Mouse (Mus musculus) urinary bladder, postnatal 10 days (tissue): Measurements from ENCODE around the gene Rnasek.

Experiments
- DNase-seq: peaks from one replicate; pipeline ENCODE4 v3.0.0; 2022; ENCODE audit warnings: low spot score

Rnasek gene

GRCm38 (mm10) chr11:70218039-70218438, 21.6 kb downstream of the Rnasek start:
- DNase-seq: no peak

GRCm38 (mm10) chr11:70216103-70216502, 23.5 kb downstream of the Rnasek start:
- DNase-seq: no peak

- no peak for DNase-seq
These were observed 24.3 kb downstream of the Rnasek start for GRCm38 (mm10) chr11:70215301-70215700.

DNA sequence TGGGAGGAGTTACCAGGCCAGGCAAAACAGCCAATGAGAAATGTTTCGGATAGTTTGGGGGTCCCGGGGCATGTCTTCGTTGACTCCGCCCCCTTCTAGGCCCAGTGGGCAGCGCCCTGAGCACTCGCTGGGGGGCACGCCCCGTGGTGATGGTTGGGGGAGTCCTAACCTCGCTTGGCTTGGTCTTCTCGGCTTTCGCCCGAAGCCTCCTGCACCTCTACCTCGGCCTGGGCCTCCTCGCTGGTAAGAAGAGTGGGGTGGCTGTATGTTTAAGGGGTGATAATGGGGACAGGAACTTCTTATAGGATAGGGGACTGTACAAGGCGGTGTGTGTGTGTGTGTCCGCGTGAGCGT, 24.8 kb downstream of the Rnasek start:
- DNase-seq: no peak

DNA sequence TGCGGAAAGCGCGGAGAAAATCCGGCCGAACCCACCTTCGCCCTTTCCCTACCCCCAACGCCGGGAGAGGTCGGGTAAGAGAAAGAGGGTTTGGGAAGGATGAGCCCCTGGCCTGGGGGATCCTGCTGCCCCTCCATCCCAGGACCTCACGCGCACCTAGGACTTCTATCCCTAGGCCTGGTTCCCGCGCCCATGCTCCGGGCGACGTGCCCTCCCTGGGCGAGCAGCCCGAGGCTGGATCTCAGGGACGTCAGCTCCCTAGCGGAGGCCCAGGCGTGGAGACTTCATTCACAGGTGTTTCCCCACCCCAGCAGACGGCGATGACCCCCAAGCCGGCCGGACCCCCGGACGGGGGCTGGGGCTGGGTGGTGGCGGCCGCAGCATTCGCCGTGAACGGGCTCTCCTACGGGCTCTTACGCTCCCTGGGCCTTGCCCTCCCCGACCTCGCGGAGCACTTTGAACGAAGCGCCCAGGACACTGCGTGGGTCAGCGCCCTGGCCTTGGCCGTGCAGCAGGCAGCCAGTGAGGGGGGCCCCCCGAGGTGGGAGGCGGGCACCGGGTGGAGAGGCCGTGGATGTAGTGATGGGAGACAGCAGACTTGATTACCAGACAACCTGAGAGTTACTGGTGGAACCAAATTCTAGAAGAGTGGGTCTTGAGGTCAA, 25.3 kb downstream of the Rnasek start:
- no peak for DNase-seq

DNA sequence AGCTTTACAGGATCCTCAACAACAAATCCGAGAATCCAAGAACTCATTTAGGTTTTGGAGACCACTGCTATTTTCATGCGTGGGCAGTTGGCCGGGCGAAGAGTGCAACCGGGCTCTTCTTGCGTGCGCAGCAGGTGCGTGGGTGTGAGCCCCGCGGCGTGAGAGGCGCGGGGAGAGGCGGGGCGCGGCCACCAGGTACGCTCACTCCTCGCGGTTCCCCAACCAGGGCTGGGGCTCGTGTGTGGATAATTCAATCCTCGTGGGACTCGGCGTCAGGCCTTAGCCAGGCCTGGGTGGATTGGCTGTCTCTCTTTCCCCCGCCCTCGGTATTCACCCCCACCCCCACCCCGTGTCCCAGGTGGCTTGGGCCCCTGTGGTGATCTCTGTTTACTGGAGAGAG, 25.9 kb downstream of the Rnasek start:
- DNase-seq: no peak

GRCm38 (mm10) chr11:70212896-70213295, 26.7 kb downstream of the Rnasek start:
- DNase-seq: no peak

DNA sequence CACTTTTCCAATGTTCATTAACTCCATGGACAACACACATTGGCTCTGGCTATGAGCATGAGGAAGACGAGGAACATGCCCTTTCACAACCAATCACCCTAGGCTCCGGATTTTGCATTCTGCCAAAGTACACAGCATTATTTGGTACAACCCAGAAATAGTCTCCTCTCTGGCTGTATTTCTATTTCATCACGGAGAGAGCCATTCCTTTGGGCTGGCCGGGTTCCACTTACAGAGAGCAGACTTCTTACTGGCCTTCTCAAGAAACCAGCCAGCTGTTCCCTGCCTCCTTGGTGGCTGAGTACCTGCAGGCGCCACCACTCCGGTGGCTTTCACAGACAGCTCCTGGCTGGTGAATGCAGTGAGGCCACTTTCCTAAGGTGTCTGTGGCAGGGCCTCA, 27.2 kb downstream of the Rnasek start, which contains the start of gene Slc16a11:
Slc16a11 (plus strand) TSS at position 330 of the 400 bp plus-strand sequence.
- no peak for DNase-seq

- DNase-seq: no peak
These were observed 27.7 kb downstream of the Rnasek start for GRCm38 (mm10) chr11:70211972-70212371.

- no peak for DNase-seq
These were observed 29.0 kb downstream of the Rnasek start for GRCm38 (mm10) chr11:70210681-70211080.

DNA sequence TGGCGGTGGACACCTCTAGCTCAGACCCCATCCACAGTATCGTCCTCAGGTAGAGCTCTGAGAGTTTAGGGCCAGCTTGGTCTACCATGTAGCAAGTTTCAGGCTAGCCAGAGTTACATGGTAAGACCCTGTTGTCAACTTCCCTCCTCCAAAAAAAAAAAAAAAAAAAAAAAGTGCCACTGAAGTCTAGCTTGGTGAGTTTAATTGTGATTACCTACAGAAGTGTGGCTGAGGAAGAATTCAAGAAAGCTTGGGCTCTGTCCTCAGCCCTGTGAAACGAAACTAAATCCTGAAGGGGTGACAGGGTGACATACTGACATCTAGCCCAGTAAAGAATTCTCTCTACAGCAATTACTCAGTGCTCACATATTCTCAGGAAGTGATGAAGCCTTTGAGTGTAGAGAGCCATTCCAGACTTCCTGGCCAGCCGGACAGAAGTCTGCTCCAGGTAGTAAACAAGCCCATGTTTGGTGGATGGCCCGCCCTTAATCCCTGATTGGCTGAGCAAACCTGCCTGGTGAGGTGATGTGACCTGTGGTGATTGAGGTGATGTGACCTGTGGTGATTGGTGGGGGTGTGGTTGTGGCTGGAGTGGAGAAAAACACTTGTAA, 30.8 kb downstream of the Rnasek start:
- no peak for DNase-seq

- no peak for DNase-seq
These were observed 32.4 kb downstream of the Rnasek start for GRCm38 (mm10) chr11:70207283-70207682.

- no peak for DNase-seq
These were observed 32.8 kb downstream of the Rnasek start for GRCm38 (mm10) chr11:70206801-70207200.

DNA sequence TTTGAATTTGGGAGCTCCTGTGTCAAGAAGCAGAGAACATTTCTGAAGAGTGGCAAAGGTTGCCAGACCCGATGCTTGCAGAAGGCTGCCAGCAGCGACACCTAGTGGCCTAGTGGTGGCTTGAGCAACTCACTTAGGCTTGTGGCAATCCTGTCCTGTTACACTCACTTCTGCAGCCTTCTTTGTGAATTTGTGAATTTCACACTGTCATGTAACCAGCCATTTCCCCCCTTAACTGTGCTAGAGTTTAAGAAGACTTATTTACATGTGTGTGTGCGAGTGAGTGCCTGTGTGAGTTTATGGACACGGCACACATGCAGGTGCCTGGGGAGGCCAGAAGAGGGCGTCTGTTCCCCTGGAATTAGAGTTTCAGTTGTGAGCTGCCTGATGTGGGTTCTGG, 38.0 kb downstream of the Rnasek start:
- DNase-seq: peak; percentile 65

GRCm38 (mm10) chr11:70200036-70200608, 39.5 kb downstream of the Rnasek start:
- DNase-seq: no peak

DNA sequence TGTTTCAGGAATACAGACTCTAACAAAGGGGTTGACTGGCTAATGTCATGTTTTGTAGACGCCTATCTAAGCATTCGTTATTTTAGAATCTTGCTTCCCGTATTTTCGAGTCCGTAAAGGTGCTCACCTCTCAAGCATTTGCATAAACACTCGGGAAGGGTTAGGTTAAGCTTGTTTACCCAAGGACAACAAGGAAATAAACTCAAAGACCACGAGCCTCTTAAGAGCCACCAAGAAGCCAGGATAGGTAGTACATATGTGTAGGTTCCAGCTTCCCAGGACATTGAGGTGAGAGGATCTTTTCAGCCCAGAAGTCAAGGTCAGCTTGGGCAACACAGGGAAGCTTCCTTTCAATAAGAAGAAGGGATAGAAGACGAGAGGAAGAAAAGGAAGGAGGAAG, 40.5 kb downstream of the Rnasek start:
- DNase-seq: no peak

DNA sequence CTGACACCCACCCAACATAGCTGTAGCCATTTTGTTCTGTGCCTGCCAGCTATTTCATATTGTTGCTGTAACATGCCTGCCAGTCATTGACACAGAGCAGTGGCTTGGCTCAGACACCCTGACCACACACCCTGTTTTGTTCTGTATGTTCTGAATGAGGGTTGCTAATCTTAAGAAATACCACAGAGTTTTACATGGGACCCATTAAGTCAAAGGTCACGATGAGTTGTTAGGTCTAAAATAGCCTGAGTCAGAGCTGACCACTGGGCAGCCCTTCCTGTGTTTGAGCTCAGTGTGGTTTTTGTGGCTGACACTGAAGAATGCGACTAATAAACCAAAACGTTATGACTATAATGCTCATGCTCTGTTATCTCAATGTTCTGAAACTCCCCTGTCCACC, 41.3 kb downstream of the Rnasek start:
- no peak for DNase-seq

DNA sequence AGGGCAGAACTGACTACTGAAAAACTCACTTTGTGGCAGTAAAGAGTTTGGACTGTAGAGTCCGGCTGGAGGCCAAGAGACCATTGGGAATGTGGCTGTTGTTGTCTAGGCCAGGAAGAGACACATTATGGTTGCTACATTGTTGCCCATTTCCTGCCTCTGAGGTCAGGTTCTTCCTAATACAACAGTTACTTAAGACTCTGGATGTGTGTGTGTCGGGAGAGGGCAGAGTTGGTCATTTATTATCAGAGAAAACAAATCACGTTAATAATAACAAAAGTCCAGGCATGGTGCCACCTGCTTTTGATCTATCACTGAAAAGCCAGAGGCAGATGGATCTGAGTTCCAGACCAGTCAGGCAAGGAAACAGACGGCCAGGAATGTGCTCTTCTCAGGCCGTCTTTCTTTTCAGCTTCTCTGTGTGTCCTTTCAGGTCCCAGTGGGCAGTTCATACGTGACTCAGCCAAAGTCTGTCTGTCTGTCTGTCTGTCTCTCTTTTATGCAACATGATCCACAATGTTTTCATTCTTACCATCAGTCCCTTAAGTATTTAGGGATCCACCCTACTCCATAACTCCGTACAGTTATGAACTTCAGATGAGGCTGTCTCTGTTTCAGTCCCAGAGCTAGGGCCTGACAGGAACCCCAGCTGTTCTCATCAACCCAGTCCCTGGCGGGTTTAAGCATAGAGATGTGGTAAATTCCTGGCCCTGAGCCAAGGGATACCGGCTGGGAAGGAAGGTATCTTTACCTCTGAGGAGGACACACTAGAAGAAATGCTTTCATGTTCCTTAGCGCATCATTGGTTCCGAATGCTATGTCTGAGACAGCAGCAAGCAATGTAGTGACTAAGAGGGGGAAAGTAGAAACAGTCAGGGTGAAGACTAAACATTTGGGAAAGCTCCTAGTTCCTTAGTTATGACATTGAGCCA, 46.0 kb downstream of the Rnasek start:
- DNase-seq: no peak

DNA sequence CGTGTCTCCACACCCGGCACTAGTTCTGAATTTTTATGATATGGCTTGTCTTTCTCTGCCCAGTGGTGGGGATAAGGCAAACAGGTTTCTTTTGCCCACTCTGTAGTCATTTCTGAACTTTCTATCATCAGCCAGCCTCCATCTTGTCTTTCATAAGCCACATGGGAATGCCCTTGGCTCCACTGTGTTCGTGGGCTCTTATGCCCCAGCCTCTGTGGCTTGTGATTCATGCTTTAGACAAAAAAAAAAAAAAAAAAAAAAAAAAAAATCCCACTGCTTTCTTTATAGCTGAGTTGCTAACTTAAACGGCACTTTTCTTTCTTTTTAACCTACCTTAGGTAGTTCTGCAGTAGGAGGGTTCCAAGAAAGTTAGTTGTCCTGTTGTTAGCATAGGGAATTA, 47.5 kb downstream of the Rnasek start:
- DNase-seq: no peak

DNA sequence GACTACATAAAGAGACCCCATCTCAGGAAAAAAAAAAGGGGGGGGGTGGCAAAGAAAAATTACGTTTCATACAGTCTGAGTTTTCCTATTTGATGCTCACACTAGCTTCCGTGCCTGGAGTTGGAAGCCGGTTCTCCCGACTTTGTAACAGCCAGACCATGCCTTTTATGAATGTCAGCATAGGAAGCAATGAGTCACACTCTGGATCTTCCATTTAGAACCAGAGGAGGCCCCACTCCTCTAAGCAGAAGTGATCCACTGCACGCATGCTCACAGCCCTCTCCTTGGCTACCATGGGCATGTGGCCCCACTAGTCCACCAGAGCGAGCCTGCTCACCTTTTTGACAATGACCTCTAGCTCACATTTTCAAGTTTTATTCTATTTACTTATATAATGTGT, 48.5 kb downstream of the Rnasek start:
- no peak for DNase-seq

DNA sequence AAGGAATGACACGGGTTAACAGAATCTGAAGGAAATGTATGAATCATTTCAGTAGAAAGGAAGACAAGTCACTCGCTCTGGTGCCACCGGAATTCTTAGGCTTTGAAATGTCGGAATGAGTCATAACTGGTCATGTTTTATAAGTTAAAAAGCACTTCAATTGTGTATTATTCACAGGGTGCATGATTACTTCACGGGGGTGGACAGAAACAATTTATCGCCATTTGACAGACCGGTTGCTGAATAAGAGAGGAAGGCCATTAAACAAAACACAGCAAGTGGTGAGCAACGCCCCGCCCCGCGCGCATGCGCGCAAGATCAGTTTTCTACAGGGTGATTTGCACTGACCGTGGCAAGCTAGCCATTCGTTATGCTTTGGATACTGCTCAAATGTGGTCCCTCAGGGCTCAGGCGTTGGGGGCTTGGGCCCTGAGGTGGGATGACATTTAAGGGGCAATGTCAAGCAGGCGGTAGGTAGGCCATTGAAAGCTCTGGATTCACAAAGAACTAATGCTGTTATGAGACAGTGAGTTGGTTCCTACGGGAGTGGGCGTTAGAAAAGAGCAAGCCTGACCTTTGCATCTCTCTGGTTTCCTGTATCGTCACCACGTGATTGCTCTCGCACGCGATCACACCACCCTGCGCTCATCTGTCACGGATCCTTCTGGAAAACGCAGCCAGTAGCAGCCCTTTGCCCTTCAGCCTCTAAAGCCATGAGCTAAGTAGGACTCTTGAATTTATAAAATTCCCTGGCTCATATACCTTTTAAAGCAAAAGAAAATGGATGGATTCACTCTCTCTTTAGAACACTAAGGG, 50.1 kb downstream of the Rnasek start:
- no peak for DNase-seq
